Mouse (Mus musculus): ENCODE results near the gene Exoc4. TPM values are rescaled to one million over a fixed set of nuclear protein-coding genes. Genes with fewer than 3 reads are reported as not detected.

Gene Exoc4
- polyA plus RNA-seq, 1 experiment from 2014 or later: 38.8 TPM

DNA sequence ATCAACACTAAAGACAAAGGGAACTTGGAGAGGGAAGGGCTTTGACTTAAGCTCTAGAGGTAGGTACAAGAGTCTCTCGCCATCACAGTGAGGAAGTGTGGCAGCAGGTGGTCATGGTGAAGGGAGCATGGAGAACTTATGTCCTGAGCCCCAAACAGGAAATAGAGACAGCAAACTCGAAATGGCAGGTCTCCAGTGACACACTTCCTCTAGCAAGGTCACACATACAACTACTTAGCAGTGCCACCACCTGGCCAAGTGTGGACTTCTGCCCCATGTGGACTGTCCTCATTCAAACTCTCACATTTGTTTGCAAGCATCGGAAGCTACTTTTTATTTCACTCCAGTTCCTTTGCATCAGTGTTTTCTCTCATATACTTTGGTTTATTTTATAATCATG is 74.0 kb downstream of the Exoc4 start:
- Histone ChIP-seq H3K27ac (replicated peaks) (no peak overlapping the region), H3K9me3 (replicated peaks) (no peaks in the 10 kb centered on the region), H3K9ac (replicated peaks) (no peak overlapping the region), H3K4me2 (no peak overlapping the region), H3K36me3 (no peaks in the 10 kb centered on the region), H3K27me3 (replicated peaks) (no peaks in the 10 kb centered on the region), H3K4me1 (no peaks in the 10 kb centered on the region), H3K4me3 (replicated peaks) (no peak overlapping the region)
- no peak for ATAC-seq (ENCODE audit: low FRiP score)
- 89% methylated on average over 3 of the region's 3 CpGs for WGBS

DNA sequence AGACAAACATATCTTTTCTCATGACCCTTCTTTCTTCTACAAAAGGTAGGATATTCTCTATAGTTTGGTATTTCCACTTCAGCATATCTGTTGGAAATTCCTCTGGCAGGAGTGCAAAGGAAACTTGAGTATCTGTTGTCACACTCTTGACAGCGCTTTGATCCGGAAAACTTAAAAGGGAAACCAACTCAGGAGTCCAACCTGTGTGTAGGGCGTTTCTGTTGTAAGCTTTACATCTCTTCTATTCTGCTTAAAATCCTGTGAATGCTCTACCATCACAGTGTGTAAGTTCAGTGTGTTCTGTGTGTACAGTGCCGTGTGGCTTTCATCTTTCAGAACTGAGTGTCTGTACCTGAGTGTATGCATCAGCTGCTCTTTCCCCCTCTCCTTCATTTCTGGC is 74.5 kb downstream of the Exoc4 start:
- Histone ChIP-seq H3K4me1 (no peaks in the 10 kb centered on the region), H3K9ac (replicated peaks) (no peak overlapping the region), H3K4me3 (replicated peaks) (no peak overlapping the region), H3K9me3 (replicated peaks) (no peaks in the 10 kb centered on the region), H3K27me3 (replicated peaks) (no peaks in the 10 kb centered on the region), H3K4me2 (no peak overlapping the region), H3K27ac (replicated peaks) (no peak overlapping the region), H3K36me3 (no peaks in the 10 kb centered on the region)
- no peak for ATAC-seq (ENCODE audit: low FRiP score)
- WGBS: 91% methylated on average over 4 of the region's 4 CpGs

DNA sequence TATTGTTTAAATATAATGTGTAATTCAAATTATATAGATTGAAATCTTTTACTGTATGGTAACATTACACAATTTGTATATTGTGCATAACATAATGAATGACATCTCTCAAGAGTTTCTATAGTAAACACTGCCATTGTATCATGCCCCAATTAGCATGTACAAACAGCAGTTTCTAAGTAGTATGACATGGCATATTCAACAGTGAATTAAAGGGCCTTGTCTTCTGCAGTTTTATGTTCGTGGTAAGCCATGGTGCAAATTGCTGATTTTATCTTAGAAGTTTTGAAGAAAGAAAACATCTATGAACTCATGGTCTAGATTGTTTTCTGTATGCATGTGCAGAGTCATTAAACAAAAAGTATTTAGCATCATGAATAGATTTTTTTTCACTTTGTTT is 79.4 kb downstream of the Exoc4 start:
- Histone ChIP-seq H3K9ac (replicated peaks) (no peak overlapping the region), H3K36me3 (no peaks in the 10 kb centered on the region), H3K27me3 (replicated peaks) (no peaks in the 10 kb centered on the region), H3K4me2 (no peak overlapping the region), H3K9me3 (replicated peaks) (no peaks in the 10 kb centered on the region), H3K4me1 (no peaks in the 10 kb centered on the region), H3K27ac (replicated peaks) (no peak overlapping the region), H3K4me3 (replicated peaks) (no peak overlapping the region)
- 81% methylated on average over 1 of the region's 1 CpGs for WGBS
- no peak for ATAC-seq (ENCODE audit: low FRiP score)

DNA sequence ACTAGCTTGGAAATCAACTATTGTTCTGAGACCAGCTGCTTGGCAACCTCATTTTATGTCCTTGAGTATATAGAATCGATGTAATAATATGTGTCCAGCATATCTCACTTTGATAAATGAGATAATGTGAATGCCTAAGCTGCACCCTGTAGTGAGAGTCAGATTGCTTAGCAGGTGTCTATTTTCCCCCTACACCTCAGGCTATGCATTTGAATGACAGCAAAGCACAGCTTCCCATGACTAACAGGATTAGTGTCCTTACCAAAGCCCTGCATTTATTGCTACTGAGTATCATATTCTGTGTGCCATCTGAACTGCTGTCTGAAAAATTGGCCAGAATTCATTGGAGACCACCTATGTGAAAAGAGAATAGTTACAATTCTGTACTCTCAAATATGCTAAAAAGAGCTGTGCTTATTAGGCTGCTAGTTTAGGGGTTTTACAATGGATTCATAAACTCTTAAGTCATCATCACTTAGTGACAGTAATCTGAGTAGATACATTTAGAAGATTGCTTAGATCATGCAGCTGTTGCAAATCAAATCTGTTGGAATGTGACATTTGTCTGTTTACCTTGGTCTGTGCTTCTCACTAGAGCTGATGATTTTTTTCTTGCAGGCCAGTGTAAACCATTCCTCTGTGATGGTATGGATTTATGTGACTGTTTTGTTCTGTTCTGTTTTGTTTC is 98.3 kb downstream of the Exoc4 start:
- H3K9ac ChIP-seq (replicated peaks): no peak overlapping the region
- no peaks in the 10 kb centered on the region for H3K4me1 ChIP-seq
- no peaks in the 10 kb centered on the region for H3K36me3 ChIP-seq
- H3K27ac ChIP-seq (replicated peaks): no peak overlapping the region
- no peaks in the 10 kb centered on the region for H3K9me3 ChIP-seq (replicated peaks)
- H3K4me3 ChIP-seq (replicated peaks): no peak overlapping the region
- no peak overlapping the region for H3K4me2 ChIP-seq
- no peaks in the 10 kb centered on the region for H3K27me3 ChIP-seq (replicated peaks)
- no peak for ATAC-seq (ENCODE audit: low FRiP score)
- WGBS: 32% methylated on average over 1 of the region's 1 CpGs

DNA sequence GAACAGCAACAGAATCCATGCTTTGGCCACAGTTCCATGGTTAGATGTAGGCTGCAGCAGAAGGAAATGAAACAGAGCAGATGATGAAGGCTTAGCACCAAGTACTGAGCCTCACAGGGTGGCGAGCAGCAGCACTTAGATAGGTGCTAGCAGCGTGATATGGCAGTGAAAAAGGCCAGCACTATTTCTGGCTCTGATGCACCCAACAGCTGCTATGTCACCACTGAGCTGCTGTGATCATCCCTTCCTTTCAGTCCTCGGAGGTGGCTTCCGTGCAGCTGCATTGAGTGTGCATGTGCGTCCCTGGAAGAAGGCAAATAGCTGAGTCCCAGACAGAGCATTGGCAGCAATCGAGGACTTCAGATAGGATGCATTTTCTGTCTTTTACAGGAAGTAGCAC is 112.7 kb downstream of the Exoc4 start:
- no peak overlapping the region for H3K27ac ChIP-seq (replicated peaks)
- no peaks in the 10 kb centered on the region for H3K27me3 ChIP-seq (replicated peaks)

DNA sequence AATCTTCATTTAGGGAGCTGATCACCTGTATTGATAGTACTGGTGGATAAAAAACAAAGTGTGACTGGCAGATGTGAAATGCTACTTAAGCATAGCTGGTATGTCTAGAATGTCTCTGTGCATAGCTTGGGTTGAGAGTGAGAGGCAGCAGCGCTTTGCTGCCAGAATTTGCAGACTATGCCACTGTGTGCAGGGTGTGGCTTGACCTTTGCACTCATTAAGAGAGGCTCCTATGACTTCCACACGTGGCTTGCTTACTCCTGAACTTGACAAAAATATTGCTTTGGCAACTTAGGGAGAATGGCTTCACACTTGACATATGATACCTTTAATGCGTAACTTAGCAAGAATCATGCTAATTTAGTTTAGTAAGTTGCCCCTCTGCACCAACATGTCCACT is 131.6 kb downstream of the Exoc4 start:
- H3K36me3 ChIP-seq: no peaks in the 10 kb centered on the region
- ATAC-seq (ENCODE audit: low FRiP score): no peak
- no peaks in the 10 kb centered on the region for H3K27me3 ChIP-seq (replicated peaks)
- H3K4me2 ChIP-seq: no peak overlapping the region
- H3K27ac ChIP-seq (replicated peaks): no peak overlapping the region
- no peak overlapping the region for H3K4me3 ChIP-seq (replicated peaks)
- H3K9ac ChIP-seq (replicated peaks): no peak overlapping the region
- no peaks in the 10 kb centered on the region for H3K4me1 ChIP-seq
- H3K9me3 ChIP-seq (replicated peaks): no peaks in the 10 kb centered on the region
- WGBS: 74% methylated on average over 3 of the region's 3 CpGs

More for the DNA sequence above, 112.7 kb downstream of the Exoc4 start:
- Histone ChIP-seq H3K4me1 (peaks cover 2% of the 10 kb centered on the region; the same call in 1 of the 2 replicates), H3K4me3 (replicated peaks) (no peak overlapping the region), H3K36me3 (no peaks in the 10 kb centered on the region), H3K9ac (replicated peaks) (no peak overlapping the region), H3K9me3 (replicated peaks) (no peaks in the 10 kb centered on the region), H3K4me2 (no peak overlapping the region)
- WGBS: 85% methylated on average over 6 of the region's 6 CpGs
- no peak for ATAC-seq (ENCODE audit: low FRiP score)

DNA sequence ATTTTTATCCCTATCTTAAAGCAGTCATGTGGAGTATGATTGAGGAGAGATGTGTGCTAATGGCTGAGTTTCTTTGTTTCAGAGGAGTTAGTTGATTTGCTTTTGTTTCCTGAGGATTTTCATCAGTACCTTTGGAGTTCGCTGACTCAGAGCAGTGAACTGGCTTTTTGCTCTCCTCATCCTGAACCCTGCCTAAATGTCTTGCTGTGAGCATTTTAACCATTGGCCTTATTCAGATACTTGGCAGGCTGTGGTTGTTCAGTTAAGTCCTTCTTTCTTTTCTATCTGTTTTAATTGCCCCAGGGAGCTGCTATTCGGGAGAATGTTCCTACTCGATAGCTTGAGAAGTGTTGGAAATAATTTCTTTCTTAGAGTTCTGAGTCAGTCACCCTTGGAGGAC is 133.3 kb downstream of the Exoc4 start:
- no peak overlapping the region for H3K4me3 ChIP-seq (replicated peaks)
- H3K9me3 ChIP-seq (replicated peaks): no peaks in the 10 kb centered on the region
- WGBS: 53% methylated on average over 3 of the region's 3 CpGs
- H3K4me2 ChIP-seq: no peak overlapping the region
- H3K27ac ChIP-seq (replicated peaks): no peak overlapping the region
- H3K4me1 ChIP-seq: no peaks in the 10 kb centered on the region
- H3K36me3 ChIP-seq: no peaks in the 10 kb centered on the region
- H3K27me3 ChIP-seq (replicated peaks): no peaks in the 10 kb centered on the region
- no peak for ATAC-seq (ENCODE audit: low FRiP score)
- H3K9ac ChIP-seq (replicated peaks): no peak overlapping the region

DNA sequence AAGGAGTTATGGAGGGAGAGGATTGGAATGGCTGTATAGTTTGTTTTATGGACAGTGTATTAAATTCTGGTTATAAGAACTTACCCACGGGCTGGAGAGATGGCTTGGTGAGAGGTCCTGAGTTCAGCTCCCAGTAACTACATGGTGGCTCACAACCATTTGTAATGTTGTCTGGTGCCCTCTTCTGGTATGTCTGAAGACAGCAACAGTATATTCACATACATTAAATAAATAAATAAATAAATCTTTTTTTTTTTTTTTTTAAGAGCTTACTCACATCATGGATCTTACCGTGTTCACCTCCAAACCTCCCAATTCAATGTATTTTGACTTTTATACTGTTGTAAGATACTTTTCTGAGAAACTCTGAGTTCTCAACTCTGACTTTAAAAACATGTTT is 143.1 kb downstream of the Exoc4 start:
- Histone ChIP-seq H3K36me3 (no peaks in the 10 kb centered on the region), H3K9me3 (replicated peaks) (no peaks in the 10 kb centered on the region), H3K4me1 (no peaks in the 10 kb centered on the region), H3K27me3 (replicated peaks) (no peaks in the 10 kb centered on the region), H3K9ac (replicated peaks) (no peak overlapping the region), H3K4me2 (no peak overlapping the region), H3K27ac (replicated peaks) (no peak overlapping the region), H3K4me3 (replicated peaks) (no peak overlapping the region)
- ATAC-seq (ENCODE audit: low FRiP score): no peak
- whole genome bisulfite sequencing: 91% methylated on average over 2 of the region's 2 CpGs

DNA sequence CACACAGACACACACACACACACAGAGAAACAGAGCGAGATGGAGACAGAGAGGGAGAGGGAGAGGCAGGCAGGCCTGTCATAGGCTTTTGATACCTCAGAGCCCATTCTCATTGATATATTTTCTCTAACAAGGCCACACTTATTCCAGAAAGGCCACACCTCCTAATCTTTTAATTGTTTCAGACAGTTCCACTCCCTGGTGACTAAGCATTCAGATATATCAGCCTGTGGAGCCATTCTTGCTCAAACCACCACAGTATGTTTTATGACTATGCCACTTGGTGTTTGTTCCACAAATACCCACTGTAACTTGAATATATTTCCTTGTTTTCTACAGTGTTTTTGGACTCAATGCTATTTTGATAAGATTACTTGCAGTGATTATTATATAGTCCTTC is 150.6 kb downstream of the Exoc4 start:
- Histone ChIP-seq H3K27me3 (replicated peaks) (no peaks in the 10 kb centered on the region), H3K4me2 (no peak overlapping the region), H3K36me3 (no peaks in the 10 kb centered on the region), H3K9me3 (replicated peaks) (no peaks in the 10 kb centered on the region), H3K27ac (replicated peaks) (no peak overlapping the region), H3K4me1 (peaks cover under 1% of the 10 kb centered on the region; the same call in 1 of the 2 replicates), H3K4me3 (replicated peaks) (no peak overlapping the region), H3K9ac (replicated peaks) (no peak overlapping the region)
- ATAC-seq (ENCODE audit: low FRiP score): no peak
- 63% methylated on average over 1 of the region's 1 CpGs for WGBS

DNA sequence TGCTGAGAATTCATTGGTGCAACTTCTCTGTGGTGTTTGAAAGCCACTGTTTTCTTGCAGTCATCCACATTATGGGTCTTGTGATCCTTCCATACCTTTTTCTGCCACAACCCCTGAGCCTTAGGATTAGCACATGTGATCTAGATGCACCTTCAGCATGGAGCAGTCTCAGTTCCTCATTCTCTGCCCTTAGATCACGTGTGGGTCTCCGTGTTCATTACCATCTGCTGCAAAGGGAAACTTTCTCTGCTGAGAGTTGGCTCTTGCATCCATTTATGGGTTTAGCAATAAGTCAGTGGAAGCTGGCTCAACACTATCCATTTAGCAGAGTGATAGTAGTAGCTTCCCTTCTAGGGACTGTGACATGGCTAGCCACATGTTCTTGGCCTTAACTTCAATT is 152.3 kb downstream of the Exoc4 start:
- no peaks in the 10 kb centered on the region for H3K36me3 ChIP-seq
- H3K27me3 ChIP-seq (replicated peaks): no peaks in the 10 kb centered on the region
- no peaks in the 10 kb centered on the region for H3K9me3 ChIP-seq (replicated peaks)
- 96% methylated on average over 2 of the region's 2 CpGs for WGBS
- H3K4me1 ChIP-seq: peaks cover 14% of the 10 kb centered on the region
- no peak overlapping the region for H3K27ac ChIP-seq (replicated peaks)
- H3K4me3 ChIP-seq (replicated peaks): no peak overlapping the region
- no peak for ATAC-seq (ENCODE audit: low FRiP score)
- H3K4me2 ChIP-seq: no peak overlapping the region
- H3K9ac ChIP-seq (replicated peaks): no peak overlapping the region

DNA sequence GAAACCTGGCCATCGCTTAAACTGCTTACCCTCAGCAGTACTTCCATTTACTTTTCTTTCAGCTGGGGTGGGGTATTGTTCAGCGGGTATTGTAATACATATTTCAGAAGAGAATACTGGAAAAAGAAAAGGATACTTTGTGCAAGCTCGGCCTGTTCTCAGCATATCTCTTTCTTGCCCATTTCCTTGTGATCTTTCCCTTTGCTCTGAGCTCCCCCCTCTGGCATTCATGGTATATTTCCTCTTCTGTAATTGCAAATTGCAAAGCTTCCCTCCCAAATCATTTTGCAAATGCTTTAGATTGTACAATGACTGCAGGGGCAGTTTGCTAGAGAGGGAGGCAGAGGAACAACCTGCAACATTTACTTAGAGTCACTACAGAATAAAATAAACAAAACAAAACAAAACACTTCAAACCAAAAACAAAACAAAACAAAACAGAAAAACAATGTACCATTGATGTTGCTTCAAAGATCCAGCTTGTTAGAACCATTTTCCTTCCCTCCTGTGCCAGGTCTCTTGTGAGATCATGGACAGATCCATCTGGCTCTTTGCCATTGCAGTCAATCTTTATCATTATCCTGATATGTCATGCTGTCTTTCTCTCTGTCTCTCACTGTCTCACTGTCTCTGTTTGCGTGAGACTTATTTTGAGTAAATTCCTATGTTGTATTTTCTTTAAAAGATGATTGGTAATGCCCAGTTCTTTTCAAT is 156.8 kb downstream of the Exoc4 start:
- H3K27me3 ChIP-seq (replicated peaks): no peaks in the 10 kb centered on the region
- H3K4me2 ChIP-seq: no peak overlapping the region
- peaks cover 14% of the 10 kb centered on the region for H3K4me1 ChIP-seq
- peak overlapping the region; percentile 28; the same call in 1 of the 2 replicates for H3K27ac ChIP-seq (replicated peaks)
- no peak overlapping the region for H3K9ac ChIP-seq (replicated peaks)
- WGBS: 58% methylated on average over 4 of the region's 4 CpGs
- H3K4me3 ChIP-seq (replicated peaks): no peak overlapping the region
- H3K9me3 ChIP-seq (replicated peaks): no peaks in the 10 kb centered on the region
- ATAC-seq (ENCODE audit: low FRiP score): no peak
- H3K36me3 ChIP-seq: no peaks in the 10 kb centered on the region

DNA sequence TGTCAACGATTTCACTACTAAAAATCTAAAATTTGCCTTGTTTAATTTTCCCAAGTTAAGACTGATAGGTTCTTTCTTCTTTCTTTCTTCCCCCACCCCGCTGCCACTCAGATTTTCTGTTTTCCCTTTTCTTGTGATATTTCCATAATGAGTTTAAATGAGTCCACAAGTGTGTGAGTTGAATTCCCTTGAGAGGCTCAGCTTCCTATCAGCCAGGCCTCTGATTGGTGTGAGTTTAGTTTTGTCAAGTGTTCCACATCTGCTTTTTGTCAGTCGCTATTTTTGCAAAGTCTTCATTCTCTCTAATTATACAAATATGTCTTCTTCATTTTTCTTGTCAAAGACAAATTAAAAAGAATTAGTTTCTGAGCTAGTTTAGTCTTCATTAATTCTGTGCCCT is 160.7 kb downstream of the Exoc4 start:
- WGBS: 89% methylated on average over 3 of the region's 3 CpGs
- Histone ChIP-seq H3K36me3 (no peaks in the 10 kb centered on the region), H3K27me3 (replicated peaks) (no peaks in the 10 kb centered on the region), H3K4me2 (no peak overlapping the region), H3K4me1 (peaks cover 12% of the 10 kb centered on the region), H3K4me3 (replicated peaks) (no peak overlapping the region), H3K27ac (replicated peaks) (no peak overlapping the region), H3K9ac (replicated peaks) (no peak overlapping the region), H3K9me3 (replicated peaks) (no peaks in the 10 kb centered on the region)
- no peak for ATAC-seq (ENCODE audit: low FRiP score)

All from neural tube, embryonic 15.5 days (tissue).